Mouse (Mus musculus) small intestine, adult 2 months (tissue): Measurements from ENCODE around the gene Kcnj10.

Experiments used
- CTCF ChIP-seq: fragments of 200-500 bp; IDR thresholded peaks from 2 replicates; pipeline ENCODE4 v1.5.1; 2012; ENCODE audit warnings: low read depth, mild to moderate bottlenecking, control low read depth, inconsistent platforms, low read length, moderate library complexity, mixed read lengths; ENCODE audit not compliant: insufficient replicate concordance, insufficient read length; ENCODE audit errors: extremely low read depth
- POLR2A ChIP-seq: fragments of 200-500 bp; IDR thresholded peaks from 2 replicates; pipeline ENCODE4 v1.6.1; 2012; ENCODE audit warnings: low read depth, mild to moderate bottlenecking, control low read depth, inconsistent platforms, low read length, moderate library complexity

DNA sequence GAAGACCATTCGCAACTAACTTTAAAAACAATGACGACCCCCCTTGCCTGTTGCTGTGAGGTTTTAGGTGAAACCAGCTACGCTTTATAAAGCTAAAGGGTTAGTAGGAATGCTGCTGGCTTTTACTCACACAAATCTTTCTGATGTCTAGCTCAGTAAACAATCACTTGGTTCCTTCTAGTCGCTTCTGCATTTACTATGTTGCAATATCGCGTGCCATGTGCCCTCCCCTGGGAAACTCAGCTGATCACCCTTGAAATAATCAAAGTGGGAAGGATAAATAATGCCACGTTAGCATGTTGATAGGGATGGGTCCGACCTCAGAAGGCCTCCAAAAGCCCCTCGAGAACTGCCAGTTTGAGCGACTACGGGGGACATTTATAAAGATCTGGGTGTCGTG lies 6.4 kb downstream of the Kcnj10 start:
- TF ChIP-seq POLR2A (no peak), CTCF (no peak)
